Mouse (Mus musculus) neural tube, embryonic 15.5 days (tissue): Measurements from ENCODE around the gene Shisal2a. TPM values are rescaled to one million over a fixed set of nuclear protein-coding genes. Genes with fewer than 3 reads are reported as not detected.
"Not testable (repeated sequence)": the region's sequence is repeated elsewhere in the genome, so short reads cannot be mapped to it uniquely, and the experiment has no call there.

Source experiments
- ATAC-seq: fragments of 200-750 bp; cut with Nextera tagmentation; 2 replicates; pipeline ENCODE4 v1.8.0; 2017; ENCODE audit warnings: mild to moderate bottlenecking, moderate TSS enrichment, moderate library complexity; ENCODE audit not compliant: low FRiP score
- H3K27ac ChIP-seq: fragments of 300-500 bp; sonication (generic); replicated peaks from 2 replicates; pipeline ENCODE4 v1.5.1; 2015; ENCODE audit warnings: mild to moderate bottlenecking, inconsistent platforms
- H3K27me3 ChIP-seq: fragments of 300-500 bp; sonication (generic); replicated peaks from 2 replicates; pipeline ENCODE4 v1.6.1; 2015; ENCODE audit warnings: inconsistent platforms
- H3K36me3 ChIP-seq: fragments of 300-500 bp; sonication (generic); 2 replicates; pipeline ENCODE4 v1.6.1; 2015; ENCODE audit warnings: inconsistent platforms
- H3K4me1 ChIP-seq: fragments of 300-500 bp; sonication (generic); 2 replicates; pipeline ENCODE4 v1.6.1; 2015; ENCODE audit warnings: inconsistent platforms
- H3K4me2 ChIP-seq: fragments of 300-500 bp; sonication (generic); 2 replicates; pipeline ENCODE4 v1.6.1; 2015; ENCODE audit warnings: inconsistent platforms, mild to moderate bottlenecking, moderate library complexity
- H3K4me3 ChIP-seq: fragments of 300-500 bp; sonication (generic); replicated peaks from 2 replicates; pipeline ENCODE4 v1.5.1; 2015; ENCODE audit warnings: mild to moderate bottlenecking, inconsistent platforms
- H3K9ac ChIP-seq: fragments of 300-500 bp; sonication (generic); replicated peaks from 2 replicates; pipeline ENCODE4 v1.6.1; 2015; ENCODE audit warnings: mild to moderate bottlenecking, inconsistent platforms
- H3K9me3 ChIP-seq: fragments of 300-500 bp; sonication (generic); replicated peaks from 2 replicates; pipeline ENCODE4 v1.6.1; 2016; ENCODE audit warnings: inconsistent platforms
- WGBS: fragments of 180-500 bp; shearing (Covaris S2); methylation state at CpG from one replicate; pipeline ENCODE4 v1.1.7; 2015; ENCODE audit warnings: mixed read lengths; 5-methylcytosine and 5-hydroxymethylcytosine counted together
- polyA plus RNA-seq: library from polyadenylated mRNA; unstranded; fragments of >200 nt; fragmentation: Nextera tagmentation; extraction: Ambion mirVana; gene quantifications from 2 replicates; pipeline ENCODE4 v1.2.1, GENCODE M21; 2015

Gene Shisal2a
- polyA plus RNA-seq, 1 experiment from 2014 or later: 6.3 TPM

DNA sequence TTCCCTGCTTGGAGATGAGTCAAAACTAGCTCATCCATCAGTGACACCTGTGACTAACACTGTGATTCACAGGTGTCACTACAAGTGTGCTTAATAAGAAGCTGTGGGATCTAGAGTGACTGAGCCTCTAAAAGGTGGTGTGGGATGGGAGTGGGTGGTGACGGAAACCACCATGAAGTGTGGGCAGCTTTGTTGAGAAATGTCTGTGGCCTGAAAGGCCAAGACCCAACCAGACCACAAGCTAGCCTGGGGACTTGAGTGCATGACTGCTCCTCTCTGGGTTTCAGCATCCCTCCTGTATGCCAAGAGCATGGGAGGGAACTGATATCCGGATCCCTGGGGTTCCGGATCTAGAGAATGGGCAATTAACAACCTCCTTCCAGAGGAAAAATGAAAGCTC is 11.7 kb downstream of the Shisal2a start:
- Histone ChIP-seq H3K4me2 (no peak overlapping the region), H3K27me3 (no peaks in the 10 kb centered on the region), H3K9ac (no peak overlapping the region), H3K27ac (no peak overlapping the region), H3K4me1 (no peaks in the 10 kb centered on the region), H3K4me3 (no peak overlapping the region), H3K36me3 (no peaks in the 10 kb centered on the region), H3K9me3 (no peaks in the 10 kb centered on the region)
- 94% methylated on average over 3 of the region's 3 CpGs for WGBS
- no peak for ATAC-seq

GRCm38 (mm10) chr4:108370409-108370808 is 12.7 kb downstream of the Shisal2a start:
- H3K4me1 ChIP-seq: no peaks in the 10 kb centered on the region
- H3K36me3 ChIP-seq: no peaks in the 10 kb centered on the region
- no peak overlapping the region for H3K27ac ChIP-seq
- no peak overlapping the region for H3K9ac ChIP-seq
- 61% methylated on average over 4 of the region's 4 CpGs for WGBS
- no peak for ATAC-seq
- H3K4me3 ChIP-seq: no peak overlapping the region
- H3K4me2 ChIP-seq: no peak overlapping the region
- no peaks in the 10 kb centered on the region for H3K27me3 ChIP-seq
- H3K9me3 ChIP-seq: no peaks in the 10 kb centered on the region

DNA sequence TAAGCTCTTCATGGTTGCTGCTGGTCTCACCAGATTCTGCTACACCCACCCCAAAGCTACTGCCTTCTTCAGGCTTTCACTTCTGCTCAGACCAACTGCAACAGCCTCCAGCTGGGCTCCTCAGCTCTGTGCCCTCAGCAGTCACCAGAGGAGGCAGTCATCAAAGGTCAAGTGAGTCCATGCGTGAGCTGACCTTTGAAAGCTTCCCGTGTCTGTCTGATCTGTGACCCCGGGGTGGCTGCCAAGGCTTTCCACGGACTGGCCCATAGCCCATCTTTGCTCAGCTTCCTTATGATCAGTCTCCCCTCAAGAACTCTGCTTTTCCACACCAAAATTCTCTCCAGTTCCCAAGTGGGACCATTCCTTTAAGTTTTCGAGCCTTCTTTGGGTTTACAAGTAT is 13.9 kb downstream of the Shisal2a start:
- no peak overlapping the region for H3K4me3 ChIP-seq
- no peak overlapping the region for H3K4me2 ChIP-seq
- H3K36me3 ChIP-seq: no peaks in the 10 kb centered on the region
- H3K9me3 ChIP-seq: no peaks in the 10 kb centered on the region
- no peak overlapping the region for H3K9ac ChIP-seq
- H3K27me3 ChIP-seq: no peaks in the 10 kb centered on the region
- ATAC-seq: no peak
- H3K4me1 ChIP-seq: 0 out of 2 replicates have a peak, but pooled peaks cover under 1% of the 10 kb centered on the region
- H3K27ac ChIP-seq: no peak overlapping the region
- WGBS: 31% methylated on average over 5 of the region's 5 CpGs

DNA sequence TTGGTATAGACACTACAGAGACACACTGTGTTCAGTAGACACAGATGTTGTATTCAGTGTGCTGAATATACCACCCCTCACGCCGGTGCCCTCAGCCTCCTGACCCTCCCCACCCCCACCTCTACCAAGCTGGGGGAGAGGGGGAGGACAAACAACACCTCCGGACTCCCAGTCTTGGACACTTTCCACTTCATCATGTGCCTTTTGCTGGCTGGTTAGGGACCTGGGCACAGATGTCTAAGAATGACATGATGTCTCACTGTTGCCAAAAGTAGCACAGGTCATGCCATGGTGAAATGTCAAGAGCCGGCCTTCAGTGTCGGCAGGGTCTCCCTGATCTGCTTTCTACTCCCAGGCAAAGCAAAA is 19.1 kb downstream of the Shisal2a start:
- Histone ChIP-seq H3K4me2 (no peak overlapping the region), H3K27me3 (no peaks in the 10 kb centered on the region), H3K9ac (no peak overlapping the region), H3K9me3 (no peaks in the 10 kb centered on the region), H3K27ac (no peak overlapping the region), H3K4me1 (peaks cover 42% of the 10 kb centered on the region), H3K4me3 (no peak overlapping the region), H3K36me3 (no peaks in the 10 kb centered on the region)
- 11% methylated on average over 5 of the region's 5 CpGs for WGBS
- no peak for ATAC-seq

- 25% methylated on average over 7 of the region's 7 CpGs for WGBS
- H3K9ac ChIP-seq: no peak overlapping the region
- H3K4me2 ChIP-seq: peak overlapping the region; percentile 36; the same call in 1 of the 2 replicates
- ATAC-seq: no peak
- no peaks in the 10 kb centered on the region for H3K9me3 ChIP-seq
- no peak overlapping the region for H3K4me3 ChIP-seq
- no peaks in the 10 kb centered on the region for H3K27me3 ChIP-seq
- 0 out of 2 replicates have a peak overlapping the region, but pooled peaks have one; percentile 61 for H3K27ac ChIP-seq
- no peaks in the 10 kb centered on the region for H3K36me3 ChIP-seq
- peaks cover 48% of the 10 kb centered on the region for H3K4me1 ChIP-seq
Measured at GRCm38 (mm10) chr4:108363355-108364110, 19.6 kb downstream of the Shisal2a start.

GRCm38 (mm10) chr4:108362321-108363261 is 20.6 kb downstream of the Shisal2a start:
- ATAC-seq: no peak
- Histone ChIP-seq H3K4me1 (peaks cover 53% of the 10 kb centered on the region), H3K9me3 (no peaks in the 10 kb centered on the region), H3K36me3 (no peaks in the 10 kb centered on the region), H3K27ac (peak overlapping the region; percentile 61), H3K27me3 (no peaks in the 10 kb centered on the region), H3K4me2 (peak overlapping the region; percentile 36), H3K9ac (peak overlapping the region; percentile 20; the same call in 1 of the 2 replicates), H3K4me3 (no peak overlapping the region)
- WGBS: 5% methylated on average over 18 of the region's 18 CpGs

DNA sequence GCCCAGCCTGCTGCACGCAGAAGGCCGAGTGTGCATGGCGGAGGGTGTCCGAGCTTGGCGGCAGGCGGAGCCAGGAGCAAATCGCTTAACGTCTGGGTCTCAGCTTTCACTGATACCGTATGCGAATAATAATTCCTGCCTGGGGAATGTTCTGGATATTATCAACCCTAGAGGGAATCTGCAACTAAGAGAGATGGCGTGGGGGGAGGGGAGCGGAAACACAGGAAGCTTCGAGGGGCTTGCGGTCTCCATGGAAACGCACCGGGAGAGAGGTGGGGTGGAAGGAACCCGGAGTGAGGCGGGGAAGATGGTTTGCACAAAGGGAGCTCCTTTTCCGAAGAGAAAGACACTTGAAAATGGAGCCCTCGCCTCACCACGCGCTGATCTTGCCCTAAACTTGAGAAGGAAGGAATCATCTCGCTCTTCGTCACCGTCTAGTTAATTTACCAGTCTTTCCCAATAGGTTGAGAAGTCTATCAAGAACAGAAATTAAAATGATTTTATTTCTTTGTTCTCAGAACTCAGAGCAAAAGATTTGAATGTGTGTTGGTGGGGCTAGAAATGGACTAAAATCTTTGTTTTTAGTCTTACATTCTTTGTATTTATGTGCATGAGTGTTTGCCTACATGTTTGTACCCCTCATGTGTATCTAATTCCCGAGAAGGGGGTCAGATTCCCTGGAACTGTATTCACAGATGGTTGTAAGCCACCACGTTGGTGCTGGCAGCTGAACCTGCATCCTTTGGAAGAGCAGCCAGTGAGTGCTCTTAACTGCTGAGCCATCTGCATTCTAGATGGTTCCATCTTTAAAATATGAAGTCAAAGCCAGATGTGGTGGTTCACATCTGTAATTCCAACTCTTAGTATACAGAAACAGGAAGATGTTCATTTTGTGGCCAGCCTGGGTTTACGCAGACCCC is 22.8 kb downstream of the Shisal2a start:
- Histone ChIP-seq H3K9me3 (no peaks in the 10 kb centered on the region), H3K27ac (peak overlapping the region; percentile 86), H3K4me3 (peak overlapping the region; percentile 12), H3K4me1 (peaks cover 53% of the 10 kb centered on the region), H3K4me2 (peak overlapping the region; percentile 51), H3K27me3 (no peaks in the 10 kb centered on the region), H3K9ac (0 out of 2 replicates have a peak overlapping the region, but pooled peaks have one; percentile 11), H3K36me3 (no peaks in the 10 kb centered on the region)
- peak; percentile 91 for ATAC-seq
- 6% methylated on average over 28 of the region's 28 CpGs for WGBS

DNA sequence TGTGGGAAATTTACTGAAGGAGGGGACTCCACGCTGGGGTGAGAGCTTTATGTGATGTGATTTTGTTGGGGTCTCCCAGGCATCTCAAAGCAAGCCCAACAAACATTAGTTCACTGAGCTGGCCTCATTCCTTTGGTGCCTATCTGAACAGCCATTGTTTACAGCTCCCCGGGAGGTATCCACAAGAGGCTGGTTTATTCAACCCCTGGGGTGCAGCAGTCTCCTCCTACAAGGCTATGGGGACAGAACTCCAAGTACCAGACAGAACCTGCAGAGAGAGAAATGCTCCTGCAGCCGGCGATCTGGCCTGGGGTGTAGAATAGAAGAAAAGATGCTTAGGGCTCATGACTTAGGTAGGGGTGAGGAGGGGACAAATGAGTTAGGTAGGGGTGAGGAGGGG is 24.7 kb downstream of the Shisal2a start:
- Histone ChIP-seq H3K4me3 (no peak overlapping the region), H3K9ac (no peak overlapping the region), H3K4me2 (no peak overlapping the region), H3K27me3 (no peaks in the 10 kb centered on the region), H3K9me3 (no peaks in the 10 kb centered on the region), H3K36me3 (no peaks in the 10 kb centered on the region), H3K4me1 (peaks cover 48% of the 10 kb centered on the region), H3K27ac (no peak overlapping the region)
- 16% methylated on average over 4 of the region's 4 CpGs for WGBS
- no peak for ATAC-seq

DNA sequence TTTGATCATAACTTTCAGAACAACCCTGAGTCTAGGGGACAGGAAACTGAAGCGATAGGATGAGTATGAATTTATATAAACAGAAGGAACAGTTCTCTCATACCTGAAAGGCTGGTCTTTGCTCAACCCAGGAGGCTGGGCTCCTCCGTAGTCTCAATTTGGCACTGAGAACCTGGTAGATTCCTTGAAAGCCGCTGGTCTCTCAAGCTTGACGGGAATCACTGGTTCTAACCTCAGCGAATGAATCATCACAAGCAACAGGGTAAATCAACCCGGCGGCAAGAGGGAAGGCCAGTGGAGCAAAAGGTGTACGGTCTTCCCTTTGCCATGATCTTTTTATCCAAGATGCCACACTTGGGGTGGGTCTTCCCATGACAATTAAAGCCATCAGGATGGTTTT is 25.7 kb downstream of the Shisal2a start:
- no peak overlapping the region for H3K27ac ChIP-seq
- peaks cover 38% of the 10 kb centered on the region for H3K4me1 ChIP-seq
- no peaks in the 10 kb centered on the region for H3K36me3 ChIP-seq
- no peak overlapping the region for H3K4me2 ChIP-seq
- H3K4me3 ChIP-seq: no peak overlapping the region
- H3K27me3 ChIP-seq: no peaks in the 10 kb centered on the region
- 97% methylated on average over 8 of the region's 8 CpGs for WGBS
- no peak overlapping the region for H3K9ac ChIP-seq
- H3K9me3 ChIP-seq: no peaks in the 10 kb centered on the region
- no peak for ATAC-seq

DNA sequence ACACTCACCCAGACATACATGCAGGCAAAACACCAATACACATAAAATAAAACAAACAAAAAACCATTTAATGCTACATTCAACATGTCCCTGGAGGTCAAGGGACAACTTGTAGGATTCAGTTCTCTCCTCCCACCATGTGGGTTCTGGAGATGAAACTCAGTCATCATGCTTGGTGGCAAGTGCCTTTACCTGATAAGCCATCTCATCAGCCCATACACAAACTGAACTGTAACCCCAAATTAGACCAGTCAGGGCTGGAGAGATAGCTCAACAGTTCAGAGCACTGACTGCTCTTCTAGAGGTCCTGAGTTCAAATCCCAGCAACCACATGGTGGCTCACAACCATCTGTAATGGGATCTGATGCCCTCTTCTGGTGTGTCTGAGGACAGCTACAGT is 29.6 kb downstream of the Shisal2a start:
- H3K36me3 ChIP-seq, H3K27ac ChIP-seq, ATAC-seq, H3K4me3 ChIP-seq, H3K4me2 ChIP-seq, H3K9ac ChIP-seq, H3K27me3 ChIP-seq, H3K9me3 ChIP-seq: not testable (repeated sequence)
- H3K4me1 ChIP-seq: peaks cover 21% of the 10 kb centered on the region

DNA sequence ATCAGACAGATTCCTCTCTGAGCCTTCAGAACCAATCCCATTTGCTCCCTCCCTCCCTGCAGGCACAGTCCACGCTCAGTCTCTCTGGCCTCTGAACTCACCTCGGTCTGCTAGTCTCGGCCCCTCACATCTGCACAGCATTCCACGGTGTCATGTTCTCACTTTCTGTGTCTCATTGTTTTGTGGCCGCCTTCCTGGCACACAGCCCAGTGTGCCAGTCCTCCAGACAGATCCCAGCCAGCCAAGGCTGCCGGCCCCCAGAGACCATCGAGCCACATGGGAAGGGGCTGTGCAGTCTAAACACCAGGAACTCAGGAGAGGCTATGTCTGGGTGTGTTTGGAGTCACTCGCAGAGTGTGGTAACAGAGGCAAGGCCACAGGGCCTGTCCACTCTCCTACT is 32.3 kb downstream of the Shisal2a start:
- Histone ChIP-seq H3K27me3 (no peaks in the 10 kb centered on the region), H3K36me3 (no peaks in the 10 kb centered on the region), H3K4me2 (no peak overlapping the region), H3K4me1 (peaks cover 15% of the 10 kb centered on the region; the same call in 1 of the 2 replicates), H3K4me3 (no peak overlapping the region), H3K9ac (no peak overlapping the region), H3K27ac (no peak overlapping the region; the same call in 1 of the 2 replicates), H3K9me3 (no peaks in the 10 kb centered on the region)
- ATAC-seq: peak; percentile 50; the same call in 1 of the 2 replicates
- 15% methylated on average over 8 of the region's 8 CpGs for WGBS
